Mouse (Mus musculus) layer of hippocampus, adult 11-12 months (tissue): ENCODE data around the gene Papss2.

ENCODE experiments used
- DNase-seq: peaks from one replicate; pipeline ENCODE4 v3.0.0; 2022; ENCODE audit warnings: low spot score

Papss2 gene

DNA sequence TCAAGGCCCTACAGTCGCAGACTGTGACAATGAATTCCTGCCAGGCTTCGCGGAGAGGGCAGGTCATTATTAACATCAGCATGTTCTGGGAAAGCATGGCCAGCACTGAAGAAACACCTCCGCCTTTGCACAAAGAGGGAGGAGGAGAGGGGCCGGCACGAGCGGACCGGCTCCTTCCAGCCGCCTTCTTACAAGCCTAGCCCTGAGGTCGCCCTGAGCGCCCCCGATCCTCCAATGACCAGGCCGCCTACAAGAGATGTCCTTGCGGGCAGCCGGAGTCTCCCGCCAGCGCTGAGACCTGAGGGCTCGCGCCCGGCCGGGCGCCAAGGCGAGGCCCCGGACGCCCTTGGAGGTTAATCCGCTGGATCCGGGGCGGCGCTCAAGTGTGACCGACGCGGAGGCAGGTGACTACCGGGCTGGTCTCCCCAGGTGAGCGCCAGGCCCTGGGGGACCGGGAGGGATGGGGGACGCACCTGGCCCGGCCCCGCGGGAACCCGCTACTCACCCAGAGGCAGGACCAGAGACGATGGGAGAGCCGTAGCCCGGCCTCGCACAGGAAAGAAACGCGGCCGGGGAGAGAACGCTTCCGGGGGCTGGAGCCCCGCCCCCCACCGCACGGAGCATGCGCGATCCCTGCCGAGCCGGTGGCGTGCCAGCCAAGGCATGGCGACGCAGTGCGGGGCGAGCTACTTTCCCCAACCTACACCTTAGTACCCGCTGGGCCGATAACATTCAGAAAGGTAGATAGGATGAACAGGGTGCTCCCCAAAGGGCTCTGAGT is 116.4 kb downstream of the Papss2 start:
- peak; percentile 87 for DNase-seq

DNA sequence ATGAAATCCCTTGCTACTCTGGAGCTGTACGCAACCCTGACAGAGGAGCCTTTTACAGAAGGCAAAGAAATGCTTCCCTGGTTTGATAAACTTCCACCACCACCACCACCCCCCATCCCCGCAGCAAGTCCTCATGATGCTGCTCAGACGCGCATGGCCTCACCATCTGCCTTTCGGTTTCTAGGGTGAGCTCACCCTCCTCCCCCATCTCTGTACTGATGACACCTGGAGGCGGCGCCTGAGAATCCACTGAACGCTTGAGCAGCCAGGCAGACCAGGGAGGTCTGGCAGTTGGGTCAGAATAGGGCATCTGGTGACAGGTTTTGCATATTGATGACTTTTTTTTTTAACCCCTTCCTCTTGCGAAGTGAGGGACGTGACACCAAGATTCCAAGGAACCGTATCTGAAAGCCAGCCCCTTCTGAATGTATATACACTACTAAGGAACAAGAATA is 117.0 kb downstream of the Papss2 start:
- peak; percentile 72 for DNase-seq

DNA sequence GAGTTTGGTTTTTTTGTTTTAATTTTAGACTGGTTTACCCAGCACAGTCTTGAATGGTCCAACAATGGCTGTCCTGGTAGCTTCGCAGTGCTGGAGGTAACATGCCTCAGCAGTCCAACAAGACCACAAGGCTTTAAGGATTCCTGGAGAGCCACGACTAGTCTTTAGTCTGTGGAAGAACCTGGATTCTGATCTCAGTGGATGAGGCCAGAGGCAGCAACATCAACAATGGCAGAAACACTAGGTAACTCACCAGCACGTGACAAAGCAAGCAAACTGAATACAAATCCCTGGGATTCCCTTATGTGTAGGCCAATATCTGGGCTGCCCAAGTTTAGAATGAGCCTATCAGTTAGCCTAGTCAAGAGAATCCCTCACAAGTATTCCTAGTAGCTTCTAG is 117.9 kb downstream of the Papss2 start:
- no peak for DNase-seq

DNA sequence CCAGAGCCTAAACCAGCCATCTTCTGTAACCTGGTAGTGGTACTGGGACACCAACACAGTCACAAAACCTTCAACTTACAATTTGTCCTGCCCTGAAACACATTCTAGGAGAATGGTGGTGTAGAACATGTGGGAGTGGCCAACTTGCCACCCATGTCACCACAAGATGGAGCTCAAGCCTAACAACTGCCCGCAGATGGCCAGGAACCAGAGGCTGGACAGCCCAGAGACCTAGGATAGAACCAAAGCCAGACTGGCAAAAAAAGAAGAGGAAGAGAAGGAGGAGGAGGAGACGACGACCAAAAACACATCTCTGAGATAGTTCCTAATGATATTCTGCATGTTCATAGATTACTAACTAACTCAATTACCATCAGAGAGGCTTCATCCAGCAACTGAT is 119.6 kb downstream of the Papss2 start:
- DNase-seq = peak; percentile 82

DNA sequence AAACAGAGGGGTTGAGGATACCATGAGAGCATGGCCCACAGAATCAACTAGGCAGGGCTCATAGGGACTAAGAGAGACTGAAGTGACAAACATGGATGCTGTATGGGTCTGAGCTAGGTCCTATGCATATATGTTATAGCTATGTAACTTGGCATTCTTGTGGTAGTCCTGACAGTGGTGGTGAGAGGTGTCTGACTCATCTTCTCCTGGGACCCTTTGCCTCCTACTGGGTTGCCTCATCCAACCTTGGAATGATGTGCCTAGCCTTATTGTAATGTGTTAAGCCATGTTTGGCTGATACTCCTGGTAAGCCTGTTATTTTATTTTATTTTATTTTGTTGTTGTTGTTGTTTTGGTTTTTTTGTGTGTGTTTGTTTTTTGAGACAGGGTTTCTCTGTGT is 120.1 kb downstream of the Papss2 start:
- no peak for DNase-seq
